Mouse (Mus musculus) stomach, postnatal 0 days (tissue): ENCODE measurements at regions not wholly inside any gene's neighbourhood (a gene's known extent, or its start where the extent isn't known, plus 50 kb on each side); places are given as distances from the start of the nearest gene placed in this dataset.

Source experiments
- CTCF ChIP-seq: IDR thresholded peaks from 2 replicates; pipeline ENCODE4 v1.5.1; 2016; ENCODE audit warnings: antibody characterized with exemption, low read depth, mild to moderate bottlenecking, moderate library complexity
- EP300 ChIP-seq: optimal IDR thresholded peaks from 2 replicates; pipeline ENCODE3; 2016; ENCODE audit warnings: antibody characterized with exemption

DNA sequence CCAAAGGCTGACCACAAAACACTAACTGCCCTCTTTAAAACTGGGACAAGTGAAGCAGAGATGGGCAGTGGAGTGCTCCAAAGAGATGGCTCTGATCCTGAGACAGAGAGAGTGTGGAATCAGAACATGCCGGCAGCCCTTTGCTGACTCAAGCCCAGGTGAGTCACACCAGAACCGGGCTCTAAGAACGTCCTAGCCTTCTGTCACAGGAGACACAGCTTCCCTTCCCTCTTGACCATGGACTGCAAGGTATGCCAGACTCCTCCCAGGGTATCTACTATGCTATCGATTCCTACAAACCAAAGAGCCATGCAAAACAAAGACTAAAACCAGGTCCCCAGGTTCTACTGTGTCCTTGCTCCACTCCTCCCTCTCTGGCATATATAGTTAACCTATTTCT, 98.0 kb downstream of the Dhx15 start:
- TF ChIP-seq CTCF = no peak
- no peak for TF ChIP-seq EP300
